8 mouse cellular contexts compared by ENCODE assay signal in the genomic region with DNA sequence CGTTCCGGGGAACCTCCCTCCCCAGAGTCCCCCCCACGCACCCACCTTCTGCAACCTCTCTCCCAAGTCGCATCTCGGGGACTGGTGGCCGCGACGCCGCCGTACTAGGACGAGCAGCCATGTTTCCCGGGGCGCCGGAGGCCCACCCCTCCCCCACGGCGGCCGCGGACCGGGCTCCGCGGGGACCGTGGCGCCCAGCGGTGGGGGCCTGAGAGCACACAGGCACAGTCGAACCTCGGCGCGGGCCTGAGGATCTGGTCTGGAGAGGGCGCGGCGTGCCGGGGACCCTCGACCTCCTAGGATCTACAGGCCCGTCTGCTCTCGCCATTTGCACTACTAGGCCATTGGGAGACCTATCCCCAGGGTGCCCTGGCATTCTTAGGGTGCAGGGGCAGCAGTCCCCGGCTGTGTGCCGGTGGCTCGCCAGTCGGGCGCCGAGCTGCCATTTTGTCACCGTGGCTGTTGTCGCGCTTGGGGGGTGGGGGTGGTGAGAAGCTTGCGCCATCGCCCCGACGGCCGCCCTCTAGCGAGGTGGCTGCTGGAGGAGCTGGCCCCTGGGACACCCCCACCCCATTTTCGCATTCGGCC. TPM values are rescaled to one million over a fixed set of nuclear protein-coding genes. Genes with fewer than 3 reads are reported as not detected.
A peak's percentile ranks its signal among the peaks of the same experiment; 100 is the strongest.
DNase-seq lines count a peak whose midpoint lies in the region; ATAC-seq lines count a peak whose summit lies in the region.

No protein-coding gene starts in this region.

- peak overlapping the region; percentile 94 for H3K9ac ChIP-seq in embryonic facial prominence, embryonic 11.5 days (replicated peaks; ENCODE audit: low read length)
- peak overlapping the region; percentile 100 for H3K9ac ChIP-seq in heart, embryonic 11.5 days (ENCODE audit: low read depth, low read length)
- peak overlapping the region; percentile 97 for H3K9ac ChIP-seq in kidney, embryonic 15.5 days
- H3K9ac ChIP-seq in liver, embryonic 11.5 days (ENCODE audit: low read depth, low read length), result peak overlapping the region; percentile 83
- peak overlapping the region; percentile 90 for H3K9ac ChIP-seq in stomach, embryonic 15.5 days

- peak overlapping the region; percentile 98 for H3K27ac ChIP-seq in embryonic facial prominence, embryonic 11.5 days (replicated peaks; ENCODE audit: low read depth, low read length)
- H3K27ac ChIP-seq in heart, embryonic 11.5 days (ENCODE audit: low read depth, low read length), result peak overlapping the region; percentile 99
- H3K27ac ChIP-seq in kidney, embryonic 15.5 days, result peak overlapping the region; percentile 100
- H3K27ac ChIP-seq in liver, embryonic 11.5 days (ENCODE audit: low read depth, low read length), result peak overlapping the region; percentile 98
- H3K27ac ChIP-seq in stomach, embryonic 15.5 days, result peak overlapping the region; percentile 99

- no peaks in the 10 kb centered on the region for H3K27me3 ChIP-seq in embryonic facial prominence, embryonic 11.5 days (ENCODE audit: control insufficient read depth, insufficient read depth, low read length)
- no peaks in the 10 kb centered on the region for H3K27me3 ChIP-seq in heart, embryonic 11.5 days (ENCODE audit: control insufficient read depth, insufficient read depth, low read length)
- no peaks in the 10 kb centered on the region for H3K27me3 ChIP-seq in kidney, embryonic 15.5 days
- no peaks in the 10 kb centered on the region for H3K27me3 ChIP-seq in liver, embryonic 11.5 days (replicated peaks; ENCODE audit: control insufficient read depth, insufficient read depth, low read length)
- H3K27me3 ChIP-seq in stomach, embryonic 15.5 days (replicated peaks), result no peaks in the 10 kb centered on the region

- H3K4me1 ChIP-seq in embryonic facial prominence, embryonic 11.5 days (ENCODE audit: control insufficient read depth, insufficient read depth, low read length), result peaks cover 4% of the 10 kb centered on the region
- peaks cover 32% of the 10 kb centered on the region for H3K4me1 ChIP-seq in heart, embryonic 11.5 days (ENCODE audit: control insufficient read depth, insufficient read depth, low read length)
- peaks cover 46% of the 10 kb centered on the region for H3K4me1 ChIP-seq in kidney, embryonic 15.5 days
- H3K4me1 ChIP-seq in liver, embryonic 11.5 days (replicated peaks; ENCODE audit: control insufficient read depth, insufficient read depth, low read length), result peaks cover 40% of the 10 kb centered on the region
- H3K4me1 ChIP-seq in stomach, embryonic 15.5 days, result peaks cover 22% of the 10 kb centered on the region

- ATAC-seq in embryonic facial prominence, embryonic 11.5 days (replicated peaks; ENCODE audit: insufficient number of reproducible peaks, low FRiP score, low TSS enrichment, low read depth), result no peak; the same call in 1 of the 2 replicates
- ATAC-seq in heart, embryonic 11.5 days (replicated peaks; ENCODE audit: insufficient number of reproducible peaks, low FRiP score, low TSS enrichment), result 0 out of 2 replicates have a peak, but pooled peaks have one; percentile 1
- peak; percentile 17 for ATAC-seq in kidney, embryonic 15.5 days (replicated peaks; ENCODE audit: low FRiP score)
- ATAC-seq in liver, embryonic 11.5 days (replicated peaks; ENCODE audit: low FRiP score), result peak; percentile 6; the same call in 1 of the 2 replicates
- ATAC-seq in stomach, embryonic 15.5 days (ENCODE audit: insufficient read depth, low FRiP score, low read depth), result no peak

- peak overlapping the region; percentile 84 for H3K4me2 ChIP-seq in embryonic facial prominence, embryonic 11.5 days (ENCODE audit: low read depth, low read length)
- peak overlapping the region; percentile 93 for H3K4me2 ChIP-seq in heart, embryonic 11.5 days
- peak overlapping the region; percentile 84 for H3K4me2 ChIP-seq in kidney, embryonic 15.5 days
- H3K4me2 ChIP-seq in liver, embryonic 11.5 days, result peak overlapping the region; percentile 91
- H3K4me2 ChIP-seq in stomach, embryonic 15.5 days, result peak overlapping the region; percentile 84

- H3K4me3 ChIP-seq in embryonic facial prominence, embryonic 11.5 days (ENCODE audit: low read depth, low read length), result peak overlapping the region; percentile 82
- peak overlapping the region; percentile 93 for H3K4me3 ChIP-seq in heart, embryonic 11.5 days (ENCODE audit: low read depth, low read length)
- peak overlapping the region; percentile 85 for H3K4me3 ChIP-seq in kidney, embryonic 15.5 days (replicated peaks)
- H3K4me3 ChIP-seq in liver, embryonic 11.5 days (ENCODE audit: low read depth, low read length), result peak overlapping the region; percentile 88
- H3K4me3 ChIP-seq in stomach, embryonic 15.5 days (replicated peaks), result peak overlapping the region; percentile 89

- no peaks in the 10 kb centered on the region for H3K9me3 ChIP-seq in embryonic facial prominence, embryonic 11.5 days (replicated peaks; ENCODE audit: control insufficient read depth, low read length)
- no peaks in the 10 kb centered on the region for H3K9me3 ChIP-seq in heart, embryonic 11.5 days (replicated peaks; ENCODE audit: control insufficient read depth, low read length)
- no peaks in the 10 kb centered on the region for H3K9me3 ChIP-seq in kidney, embryonic 15.5 days (replicated peaks)
- no peaks in the 10 kb centered on the region for H3K9me3 ChIP-seq in liver, embryonic 11.5 days (ENCODE audit: control insufficient read depth, low read length)
- no peaks in the 10 kb centered on the region for H3K9me3 ChIP-seq in stomach, embryonic 15.5 days

- peak; percentile 72 for DNase-seq in layer of hippocampus, adult 11-12 months (ENCODE audit: low spot score)
- no peak for DNase-seq in layer of hippocampus, adult 9-10 months (ENCODE audit: low spot score)
- peak; percentile 49 for DNase-seq in embryonic facial prominence, embryonic 11.5 days (ENCODE audit: low spot score)
- peak; percentile 76 for DNase-seq in liver, embryonic 11.5 days (ENCODE audit: low spot score)
- peak; percentile 79 for DNase-seq in naive thymus-derived CD4-positive, alpha-beta T cell, adult 2 months (ENCODE audit: low read depth)

- no peaks in the 10 kb centered on the region for H3K36me3 ChIP-seq in embryonic facial prominence, embryonic 11.5 days (replicated peaks; ENCODE audit: control insufficient read depth, insufficient read depth, low read depth, low read length)
- no peaks in the 10 kb centered on the region for H3K36me3 ChIP-seq in heart, embryonic 11.5 days (ENCODE audit: control insufficient read depth, insufficient read depth, low read length)
- no peaks in the 10 kb centered on the region for H3K36me3 ChIP-seq in kidney, embryonic 15.5 days
- no peaks in the 10 kb centered on the region for H3K36me3 ChIP-seq in liver, embryonic 11.5 days (ENCODE audit: control insufficient read depth, insufficient read depth, low read length)
- H3K36me3 ChIP-seq in stomach, embryonic 15.5 days, result no peaks in the 10 kb centered on the region

- under 1% methylated on average over 50 of the region's 52 CpGs for WGBS in embryonic facial prominence, embryonic 11.5 days
- under 1% methylated on average over 52 of the region's 52 CpGs for WGBS in heart, embryonic 11.5 days (ENCODE audit: insufficient replicate concordance)
- WGBS in kidney, embryonic 15.5 days, result under 1% methylated on average over 52 of the region's 52 CpGs
- under 1% methylated on average over 51 of the region's 52 CpGs for WGBS in liver, embryonic 11.5 days
- WGBS in stomach, embryonic 15.5 days, result under 1% methylated on average over 38 of the region's 52 CpGs

RNA-seq across cellular contexts. Expression of gene Anp32a, which starts 2.9 kb away (rescaled TPM):
- 221 and 228 TPM in 2 replicates for polyA plus RNA-seq in embryonic facial prominence, embryonic 11.5 days (2014; fragmentation: Nextera tagmentation; extraction: Ambion mirVana)
- polyA plus RNA-seq in heart, embryonic 11.5 days (2014; fragmentation: Nextera tagmentation; extraction: Ambion mirVana), result 108 and 120 TPM in 2 replicates
- polyA plus RNA-seq in kidney, embryonic 15.5 days (2015; fragmentation: Nextera tagmentation; extraction: Ambion mirVana), result 217 and 225 TPM in 2 replicates
- polyA plus RNA-seq in liver, embryonic 11.5 days (2014; fragmentation: Nextera tagmentation; extraction: Ambion mirVana), result 107 and 112 TPM in 2 replicates
- polyA plus RNA-seq in stomach, embryonic 15.5 days (2015; fragmentation: Nextera tagmentation; extraction: Ambion mirVana), result 163 and 179 TPM in 2 replicates

Comparison
In these comparisons a context has a peak if more than half of its experiments do, and no peak if none do; other contexts are left out.
1. ATAC-seq: peak in heart, embryonic 11.5 days (single experiment), kidney, embryonic 15.5 days (single experiment) and liver, embryonic 11.5 days (single experiment); none in embryonic facial prominence, embryonic 11.5 days (single experiment) and stomach, embryonic 15.5 days (single experiment).
2. Peak in every context shown above with its lines, with median percentiles within 50 percentile points of each other: H3K27ac ChIP-seq, H3K4me2 ChIP-seq, H3K4me3 ChIP-seq and H3K9ac ChIP-seq.